Mouse (Mus musculus): ENCODE results near the gene Fbln7. TPM values are rescaled to one million over a fixed set of nuclear protein-coding genes. Genes with fewer than 3 reads are reported as not detected.

Fbln7 gene
- polyA plus RNA-seq, 1 experiment: 1.1 TPM

GRCm38 (mm10) chr2:128890661-128891335, 28.0 kb downstream of the Fbln7 start:
- WGBS: 91% methylated on average over 4 of the region's 4 CpGs
- TF ChIP-seq POLR2A (IDR thresholded peaks at IDR 0.05; ENCODE audit: borderline replicate concordance, extremely low read depth, low read depth, low read length) (no peak), CTCF (IDR thresholded peaks at IDR 0.05; ENCODE audit: insufficient read depth, low read length) (no peak)

GRCm38 (mm10) chr2:128892180-128892721, 29.5 kb downstream of the Fbln7 start:
- Histone ChIP-seq H3K4me3 (replicated peaks; ENCODE audit: extremely low read depth, low read depth, low read length) (peak overlapping the region; percentile 19), H3K4me1 (ENCODE audit: control insufficient read depth, insufficient read depth, low read length) (no peaks in the 10 kb centered on the region)
- no peak for DNase-seq
- TF ChIP-seq POLR2A (IDR thresholded peaks at IDR 0.05; ENCODE audit: borderline replicate concordance, extremely low read depth, low read depth, low read length) (no peak), CTCF (IDR thresholded peaks at IDR 0.05; ENCODE audit: insufficient read depth, low read length) (no peak)
- 6% methylated on average over 36 of the region's 37 CpGs for WGBS

More at GRCm38 (mm10) chr2:128890661-128891335, 28.0 kb downstream of the Fbln7 start:
- no peak for DNase-seq
- Histone ChIP-seq H3K4me3 (replicated peaks; ENCODE audit: extremely low read depth, low read depth, low read length) (no peak overlapping the region), H3K4me1 (ENCODE audit: control insufficient read depth, insufficient read depth, low read length) (no peaks in the 10 kb centered on the region)

GRCm38 (mm10) chr2:128902843-128903242, 40.1 kb downstream of the Fbln7 start:
- H3K4me1 ChIP-seq (ENCODE audit: control insufficient read depth, insufficient read depth, low read length): no peaks in the 10 kb centered on the region
- no peak for DNase-seq
- WGBS: 73% methylated on average over 6 of the region's 6 CpGs
- H3K4me3 ChIP-seq (replicated peaks; ENCODE audit: extremely low read depth, low read depth, low read length): no peak overlapping the region
- TF ChIP-seq CTCF (IDR thresholded peaks at IDR 0.05; ENCODE audit: insufficient read depth, low read length): no peak
- no peak for TF ChIP-seq POLR2A (IDR thresholded peaks at IDR 0.05; ENCODE audit: borderline replicate concordance, extremely low read depth, low read depth, low read length)

- no peak for DNase-seq
- 66% methylated on average over 3 of the region's 3 CpGs for WGBS
- Histone ChIP-seq H3K4me1 (ENCODE audit: control insufficient read depth, insufficient read depth, low read length) (no peaks in the 10 kb centered on the region), H3K4me3 (replicated peaks; ENCODE audit: extremely low read depth, low read depth, low read length) (no peak overlapping the region)
- no peak for TF ChIP-seq CTCF (IDR thresholded peaks at IDR 0.05; ENCODE audit: insufficient read depth, low read length)
- no peak for TF ChIP-seq POLR2A (IDR thresholded peaks at IDR 0.05; ENCODE audit: borderline replicate concordance, extremely low read depth, low read depth, low read length)
Observed at GRCm38 (mm10) chr2:128903661-128904060, 40.9 kb downstream of the Fbln7 start.

- 70% methylated on average over 4 of the region's 4 CpGs for WGBS
- TF ChIP-seq CTCF (IDR thresholded peaks at IDR 0.05; ENCODE audit: insufficient read depth, low read length): no peak
- no peak for TF ChIP-seq POLR2A (IDR thresholded peaks at IDR 0.05; ENCODE audit: borderline replicate concordance, extremely low read depth, low read depth, low read length)
- Histone ChIP-seq H3K4me3 (replicated peaks; ENCODE audit: extremely low read depth, low read depth, low read length) (no peak overlapping the region), H3K4me1 (ENCODE audit: control insufficient read depth, insufficient read depth, low read length) (no peaks in the 10 kb centered on the region)
- DNase-seq: no peak
Observed at GRCm38 (mm10) chr2:128914978-128915377, 52.2 kb downstream of the Fbln7 start.

GRCm38 (mm10) chr2:128916528-128916927, 53.7 kb downstream of the Fbln7 start:
- Histone ChIP-seq H3K4me1 (ENCODE audit: control insufficient read depth, insufficient read depth, low read length) (no peaks in the 10 kb centered on the region), H3K4me3 (replicated peaks; ENCODE audit: extremely low read depth, low read depth, low read length) (no peak overlapping the region)
- no peak for DNase-seq
- 59% methylated on average over 3 of the region's 3 CpGs for WGBS
- TF ChIP-seq CTCF (IDR thresholded peaks at IDR 0.05; ENCODE audit: insufficient read depth, low read length) (no peak), POLR2A (IDR thresholded peaks at IDR 0.05; ENCODE audit: borderline replicate concordance, extremely low read depth, low read depth, low read length) (no peak)

GRCm38 (mm10) chr2:128924799-128925198, 62.0 kb downstream of the Fbln7 start:
- WGBS: 88% methylated on average over 4 of the region's 4 CpGs
- no peak for TF ChIP-seq POLR2A (IDR thresholded peaks at IDR 0.05; ENCODE audit: borderline replicate concordance, extremely low read depth, low read depth, low read length)
- TF ChIP-seq CTCF (IDR thresholded peaks at IDR 0.05; ENCODE audit: insufficient read depth, low read length): no peak
- no peak for DNase-seq
- Histone ChIP-seq H3K4me1 (ENCODE audit: control insufficient read depth, insufficient read depth, low read length) (no peaks in the 10 kb centered on the region), H3K4me3 (replicated peaks; ENCODE audit: extremely low read depth, low read depth, low read length) (no peak overlapping the region)

GRCm38 (mm10) chr2:128928446-128928845, 65.7 kb downstream of the Fbln7 start:
- no peak overlapping the region for H3K4me3 ChIP-seq (replicated peaks; ENCODE audit: extremely low read depth, low read depth, low read length)
- no peaks in the 10 kb centered on the region for H3K4me1 ChIP-seq (ENCODE audit: control insufficient read depth, insufficient read depth, low read length)
- DNase-seq: no peak
- WGBS: 76% methylated on average over 3 of the region's 3 CpGs
- TF ChIP-seq CTCF (IDR thresholded peaks at IDR 0.05; ENCODE audit: insufficient read depth, low read length) (no peak), POLR2A (IDR thresholded peaks at IDR 0.05; ENCODE audit: borderline replicate concordance, extremely low read depth, low read depth, low read length) (no peak)

- Histone ChIP-seq H3K4me1 (ENCODE audit: control insufficient read depth, insufficient read depth, low read length) (no peaks in the 10 kb centered on the region), H3K4me3 (replicated peaks; ENCODE audit: extremely low read depth, low read depth, low read length) (no peak overlapping the region)
- TF ChIP-seq CTCF (IDR thresholded peaks at IDR 0.05; ENCODE audit: insufficient read depth, low read length) (no peak), POLR2A (IDR thresholded peaks at IDR 0.05; ENCODE audit: borderline replicate concordance, extremely low read depth, low read depth, low read length) (no peak)
- DNase-seq: no peak
Observed at GRCm38 (mm10) chr2:128930704-128931103, 67.9 kb downstream of the Fbln7 start.

- DNase-seq: no peak
- Histone ChIP-seq H3K4me1 (ENCODE audit: control insufficient read depth, insufficient read depth, low read length) (no peaks in the 10 kb centered on the region), H3K4me3 (replicated peaks; ENCODE audit: extremely low read depth, low read depth, low read length) (no peak overlapping the region)
- TF ChIP-seq POLR2A (IDR thresholded peaks at IDR 0.05; ENCODE audit: borderline replicate concordance, extremely low read depth, low read depth, low read length) (no peak), CTCF (IDR thresholded peaks at IDR 0.05; ENCODE audit: insufficient read depth, low read length) (no peak)
- WGBS: 67% methylated on average over 3 of the region's 3 CpGs
Observed at GRCm38 (mm10) chr2:128936256-128936655, 73.5 kb downstream of the Fbln7 start.

All from lung, adult 2 months (tissue).